Mouse (Mus musculus) left cerebral cortex, postnatal 10 days (tissue): ENCODE data around the gene Gm28539. TPM values are rescaled to one million over a fixed set of nuclear protein-coding genes. Genes with fewer than 3 reads are reported as not detected.

Experiments
- total RNA-seq, 2 experiments: library from RNA; stranded (reverse); gene quantifications; 2 replicates each; pipeline ENCODE4 v1.2.3; 2021

The Gm28539 gene
- total RNA-seq, 2 experiments from 2014 or later: 6.8 to 16.1 TPM

Other genes starting within 250 kb of the Gm28539 start
- gene Tbx1, start 245.9 kb upstream of the Gm28539 start, total RNA-seq: 1 to 10 TPM; 1.5 to 1.7 TPM
- gene Gp1bb, start 214.2 kb upstream of the Gm28539 start, total RNA-seq: 1 to 10 TPM; 3.5 to 4.9 TPM
- 100 to 1,000 TPM; 130 to 132 TPM for gene Gm49601, start 210.2 kb upstream of the Gm28539 start, total RNA-seq
- gene Sept5, start 206.6 kb upstream of the Gm28539 start, total RNA-seq: 100 to 1,000 TPM; 703 to 707 TPM
- 10 to 100 TPM; 78.6 to 85.0 TPM for gene Cldn5, start 59.7 kb upstream of the Gm28539 start, total RNA-seq
- gene Ufd1, start 24.8 kb upstream of the Gm28539 start, total RNA-seq: 100 to 1,000 TPM in 1 of 2 experiments, 10 to 100 TPM in 1; 91.3 to 100 TPM
- gene Cdc45, start 24.6 kb upstream of the Gm28539 start, total RNA-seq: 1 to 10 TPM; 2.7 to 3.8 TPM
- gene 2510002D24Rik, start within 50 bp of the Gm28539 start, total RNA-seq: 10 to 100 TPM; 24.5 to 26.7 TPM
- 10 to 100 TPM; 39.0 to 40.4 TPM for gene Mrpl40, start 40.3 kb downstream of the Gm28539 start, total RNA-seq
- 100 to 1,000 TPM in 1 of 2 experiments, 10 to 100 TPM in 1; 93.7 to 103 TPM for gene Hira, start 40.5 kb downstream of the Gm28539 start, total RNA-seq